Mouse (Mus musculus) olfactory bulb, adult 2 months (tissue): ENCODE data around the gene Fto. TPM values are rescaled to one million over a fixed set of nuclear protein-coding genes. Genes with fewer than 3 reads are reported as not detected.

ENCODE experiments used
- H3K27ac ChIP-seq: fragments of 200-500 bp; 2 replicates; pipeline ENCODE4 v1.5.1; 2012; ENCODE audit warnings: low read depth, low read length; ENCODE audit not compliant: insufficient read depth
- H3K4me1 ChIP-seq: fragments of 200-500 bp; 2 replicates; pipeline ENCODE4 v1.6.1; 2012; ENCODE audit warnings: low read length; ENCODE audit not compliant: control insufficient read depth, insufficient read depth
- H3K4me3 ChIP-seq: fragments of 200-500 bp; 2 replicates; pipeline ENCODE4 v1.5.1; 2012; ENCODE audit warnings: mild to moderate bottlenecking, low read depth, low read length, moderate library complexity; ENCODE audit not compliant: insufficient read depth
- CTCF ChIP-seq: fragments of 200-500 bp; IDR thresholded peaks from 2 replicates; pipeline ENCODE4 v1.5.1; 2012; ENCODE audit warnings: low read depth, mild to moderate bottlenecking, low read length, moderate library complexity; ENCODE audit not compliant: insufficient read depth
- POLR2A ChIP-seq: fragments of 200-500 bp; IDR thresholded peaks from 2 replicates; pipeline ENCODE4 v1.6.1; 2012; ENCODE audit warnings: mild to moderate bottlenecking, low read depth, low read length, moderate library complexity; ENCODE audit not compliant: insufficient read depth
- WGBS: fragments of 180-500 bp; shearing (Covaris S2); methylation state at CpG from one replicate; pipeline ENCODE4 v1.1.7; 2018; 5-methylcytosine and 5-hydroxymethylcytosine counted together
- polyA plus RNA-seq: library from polyadenylated mRNA; stranded (reverse); fragments of >200 nt; gene quantifications from 2 replicates; pipeline ENCODE4 v1.2.4, GENCODE M21; 2012; ENCODE audit warnings: low replicate concordance; ENCODE audit not compliant: missing spikeins, insufficient read depth, insufficient read length

Gene Fto
- polyA plus RNA-seq, 1 experiment = not detected

GRCm38 (mm10) chr8:91511943-91512342, 198.6 kb downstream of the Fto start:
- 91% methylated on average over 4 of the region's 4 CpGs for WGBS
- Histone ChIP-seq H3K4me3 (no peak overlapping the region), H3K27ac (no peak overlapping the region), H3K4me1 (peaks cover 10% of the 10 kb centered on the region; the same call in 1 of the 2 replicates)
- TF ChIP-seq POLR2A (no peak), CTCF (no peak)

- TF ChIP-seq POLR2A = no peak
- TF ChIP-seq CTCF = no peak
- no peak overlapping the region for H3K27ac ChIP-seq
- WGBS = 77% methylated on average over 16 of the region's 16 CpGs
- H3K4me3 ChIP-seq = no peak overlapping the region
- peaks cover 7% of the 10 kb centered on the region; the same call in 1 of the 2 replicates for H3K4me1 ChIP-seq
Observed at GRCm38 (mm10) chr8:91514752-91515478, 201.6 kb downstream of the Fto start.

GRCm38 (mm10) chr8:91516422-91516821, 203.1 kb downstream of the Fto start:
- peaks cover 3% of the 10 kb centered on the region; the same call in 1 of the 2 replicates for H3K4me1 ChIP-seq
- TF ChIP-seq POLR2A (no peak), CTCF (no peak)
- H3K4me3 ChIP-seq = no peak overlapping the region
- 67% methylated on average over 7 of the region's 7 CpGs for WGBS
- H3K27ac ChIP-seq = no peak overlapping the region

GRCm38 (mm10) chr8:91518085-91518484, 204.8 kb downstream of the Fto start:
- WGBS = 77% methylated on average over 6 of the region's 6 CpGs
- Histone ChIP-seq H3K27ac (no peak overlapping the region), H3K4me3 (no peak overlapping the region), H3K4me1 (0 out of 2 replicates have a peak, but pooled peaks cover 3% of the 10 kb centered on the region)
- no peak for TF ChIP-seq POLR2A

- no peak overlapping the region for H3K4me3 ChIP-seq
- H3K4me1 ChIP-seq = no peaks in the 10 kb centered on the region
- no peak for TF ChIP-seq CTCF
- TF ChIP-seq POLR2A = no peak
- 86% methylated on average over 12 of the region's 12 CpGs for WGBS
- no peak overlapping the region for H3K27ac ChIP-seq
Observed at GRCm38 (mm10) chr8:91522201-91522600, 208.9 kb downstream of the Fto start.

- WGBS = 88% methylated on average over 16 of the region's 16 CpGs
- Histone ChIP-seq H3K4me3 (no peak overlapping the region), H3K27ac (no peak overlapping the region), H3K4me1 (no peaks in the 10 kb centered on the region)
- TF ChIP-seq POLR2A (no peak), CTCF (no peak)
Observed at GRCm38 (mm10) chr8:91524056-91524864, 210.9 kb downstream of the Fto start.

GRCm38 (mm10) chr8:91524865-91525250, 211.5 kb downstream of the Fto start:
- Histone ChIP-seq H3K4me3 (no peak overlapping the region), H3K4me1 (no peaks in the 10 kb centered on the region), H3K27ac (no peak overlapping the region)
- 72% methylated on average over 4 of the region's 4 CpGs for WGBS
- no peak for TF ChIP-seq POLR2A
- no peak for TF ChIP-seq CTCF

GRCm38 (mm10) chr8:91525342-91525817, 212.1 kb downstream of the Fto start:
- H3K4me3 ChIP-seq = no peak overlapping the region
- H3K27ac ChIP-seq = no peak overlapping the region
- 71% methylated on average over 10 of the region's 10 CpGs for WGBS
- TF ChIP-seq CTCF (no peak), POLR2A (no peak)
- H3K4me1 ChIP-seq = no peaks in the 10 kb centered on the region

- WGBS = 53% methylated on average over 2 of the region's 2 CpGs
- Histone ChIP-seq H3K4me1 (peaks cover 8% of the 10 kb centered on the region; the same call in 1 of the 2 replicates), H3K4me3 (no peak overlapping the region), H3K27ac (no peak overlapping the region)
- TF ChIP-seq CTCF = no peak
- no peak for TF ChIP-seq POLR2A
Observed at GRCm38 (mm10) chr8:91528967-91529366, 215.6 kb downstream of the Fto start.
